10 mouse cellular contexts compared by ENCODE assay signal in genomic region chr16:18351313-18352055, GRCm38 (mm10). TPM values are rescaled to one million over a fixed set of nuclear protein-coding genes. Genes with fewer than 3 reads are reported as not detected.
A peak's percentile ranks its signal among the peaks of the same experiment; 100 is the strongest.
DNase-seq lines count a peak whose midpoint lies in the region; ATAC-seq and TF ChIP-seq lines count a peak whose summit lies in the region.
"Had no signal": no experiment of that assay in that cellular context is flagged by ENCODE, and none has a peak within 500 bp of the region (broad histone marks: within the 10 kb centered on the region; RNA-seq: fewer than 3 reads in every experiment).

No protein-coding gene starts in this region.

- peaks cover 15% of the 10 kb centered on the region for H3K27me3 ChIP-seq in heart, postnatal 0 days (ENCODE audit: control insufficient read depth, insufficient read depth, low read length)
- H3K27me3 ChIP-seq in kidney, postnatal 0 days (ENCODE audit: insufficient read depth, low read length) = peaks cover 6% of the 10 kb centered on the region; the same call in 1 of the 2 replicates

- 60% methylated on average over 5 of the region's 5 CpGs for WGBS in heart, postnatal 0 days
- 63% methylated on average over 5 of the region's 5 CpGs for WGBS in kidney, postnatal 0 days

- DNase-seq in heart, postnatal 0 days (ENCODE audit: low spot score) = no peak
- DNase-seq in heart, postnatal 25 days (ENCODE audit: low spot score) = no peak
- peak; percentile 55 to 69 for DNase-seq in right cerebral cortex, postnatal 10 days (ENCODE audit: low spot score in 2 of 2)
- no peak for DNase-seq in right cerebral cortex, postnatal 36 days (ENCODE audit: low spot score in 2 of 2)
- peak; percentile 75 to 79 for DNase-seq in cerebellum, adult 18-20 months
- peak; percentile 47 for DNase-seq in kidney, postnatal 0 days (ENCODE audit: low spot score)
- DNase-seq in retina, embryonic 14.5 days (ENCODE audit: low spot score) = peak; percentile 66
- no peak for DNase-seq in c-Kit-positive CD71-positive TER-119-positive erythroid progenitor cells, embryonic 14.5 days (ENCODE audit: low spot score)

- peak; percentile 72 for TF ChIP-seq CTCF in heart, postnatal 0 days (IDR thresholded peaks at IDR 0.05; ENCODE audit: low read depth)
- TF ChIP-seq CTCF in kidney, postnatal 0 days (IDR thresholded peaks at IDR 0.05; ENCODE audit: low read depth) = peak; percentile 77

- no peak overlapping the region for H3K4me2 ChIP-seq in heart, postnatal 0 days (ENCODE audit: low read depth, low read length)
- no peak overlapping the region for H3K4me2 ChIP-seq in kidney, postnatal 0 days (ENCODE audit: low read length)
- H3K4me2 ChIP-seq: heart, embryonic 13.5 days had no signal

- peaks cover 3% of the 10 kb centered on the region; the same call in 1 of the 2 replicates for H3K4me1 ChIP-seq in heart, postnatal 0 days (ENCODE audit: control insufficient read depth, insufficient read depth)
- H3K4me1 ChIP-seq in kidney, postnatal 0 days (replicated peaks; ENCODE audit: insufficient read depth, low read length) = no peaks in the 10 kb centered on the region

- no peaks in the 10 kb centered on the region for H3K36me3 ChIP-seq in heart, postnatal 0 days (replicated peaks; ENCODE audit: control insufficient read depth, insufficient read depth, low read length)
- H3K36me3 ChIP-seq in kidney, postnatal 0 days (ENCODE audit: insufficient read depth, low read length) = no peaks in the 10 kb centered on the region
- H3K36me3 ChIP-seq: heart, embryonic 13.5 days had no signal

- no peak overlapping the region for H3K27ac ChIP-seq in heart, postnatal 0 days (ENCODE audit: low read depth)
- no peak overlapping the region for H3K27ac ChIP-seq in kidney, postnatal 0 days
- H3K27ac ChIP-seq: heart, embryonic 13.5 days; macrophage had no signal

- intact Hi-C loops in heart, postnatal 25 days (cut with DNase I) = loop anchor here (2.0 kb wide), 1 partner anchor 53 kb away; no protein-coding TSS in a partner anchor

- H3K9ac ChIP-seq in heart, postnatal 0 days (replicated peaks; ENCODE audit: low read depth, low read length) = no peak overlapping the region
- H3K9ac ChIP-seq in kidney, postnatal 0 days (ENCODE audit: low read depth, low read length) = no peak overlapping the region
- H3K9ac ChIP-seq: heart, embryonic 13.5 days had no signal

- no peaks in the 10 kb centered on the region for H3K9me3 ChIP-seq in heart, postnatal 0 days (replicated peaks; ENCODE audit: control insufficient read depth, low read length)
- H3K9me3 ChIP-seq in kidney, postnatal 0 days (replicated peaks; ENCODE audit: low read length) = no peaks in the 10 kb centered on the region
- H3K9me3 ChIP-seq: heart, embryonic 13.5 days had no signal

- no peak for TF ChIP-seq EP300 in heart, postnatal 0 days (IDR thresholded peaks at IDR 0.05; ENCODE audit: low read depth)

- no peak overlapping the region for H3K4me3 ChIP-seq in heart, postnatal 0 days (ENCODE audit: low read depth, low read length)
- no peak overlapping the region for H3K4me3 ChIP-seq in kidney, postnatal 0 days (replicated peaks; ENCODE audit: low read depth, low read length)
- H3K4me3 ChIP-seq: heart, embryonic 13.5 days had no signal

- ATAC-seq in heart, postnatal 0 days (ENCODE audit: insufficient read depth, low read depth) = no peak
- no peak for ATAC-seq in kidney, postnatal 0 days (replicated peaks; ENCODE audit: low FRiP score, low read depth)

RNA-seq across cellular contexts. Expression of gene Arvcf, which starts 3.5 kb away (rescaled TPM):
- 62.1 and 95.5 TPM in 2 replicates for total RNA-seq in heart, postnatal 0 days (2014; rRNA removed; ENCODE audit: low replicate concordance)
- 22.5 and 22.6 TPM in 2 replicates for polyA plus RNA-seq in heart, postnatal 0 days (2015; fragmentation: Nextera tagmentation; extraction: Ambion mirVana)
- total RNA-seq in heart, postnatal 25 days (2021) = 10 to 100 TPM; 18.6 to 21.7 TPM
- 20.0 and 20.6 TPM in 2 replicates for polyA plus RNA-seq in kidney, postnatal 0 days (2015; fragmentation: Nextera tagmentation; extraction: Ambion mirVana)

RNA-seq across cellular contexts. Expression of gene Tango2, which starts 3.6 kb away (rescaled TPM):
- 55.3 and 56.9 TPM in 2 replicates for total RNA-seq in heart, postnatal 0 days (2014; rRNA removed; ENCODE audit: low replicate concordance)
- polyA plus RNA-seq in heart, postnatal 0 days (2015; fragmentation: Nextera tagmentation; extraction: Ambion mirVana) = 65.8 and 69.0 TPM in 2 replicates
- 100 to 1,000 TPM; 147 TPM for total RNA-seq in heart, postnatal 25 days (2021)
- polyA plus RNA-seq in kidney, postnatal 0 days (2015; fragmentation: Nextera tagmentation; extraction: Ambion mirVana) = 28.3 and 31.6 TPM in 2 replicates

Comparison
In these comparisons a context has a peak if more than half of its experiments do, and no peak if none do; other contexts are left out.
1. DNase-seq: peak in right cerebral cortex, postnatal 10 days (2 of 2), cerebellum, adult 18-20 months (2 of 2), kidney, postnatal 0 days (single experiment) and retina, embryonic 14.5 days (single experiment); none in heart, postnatal 0 days (single experiment), heart, postnatal 25 days (single experiment), right cerebral cortex, postnatal 36 days (0 of 2) and c-Kit-positive CD71-positive TER-119-positive erythroid progenitor cells, embryonic 14.5 days (single experiment).